Comparison of ENCODE assay signal across 23 mouse cellular contexts in genomic region chr1:109722449-109722848, GRCm38 (mm10).
DNase-seq lines count a peak whose midpoint lies in the region; ATAC-seq and TF ChIP-seq lines count a peak whose summit lies in the region.
"Had no signal": no experiment of that assay in that cellular context is flagged by ENCODE, and none has a peak within 500 bp of the region (broad histone marks: within the 10 kb centered on the region; RNA-seq: fewer than 3 reads in every experiment).

No protein-coding gene starts in this region.

- no peak overlapping the region for H3K4me2 ChIP-seq in midbrain, embryonic 12.5 days (replicated peaks)
- H3K4me2 ChIP-seq in midbrain, embryonic 15.5 days = no peak overlapping the region
- no peak overlapping the region for H3K4me2 ChIP-seq in midbrain, postnatal 0 days (ENCODE audit: low read depth, low read length, poor library complexity, severe bottlenecking)
- H3K4me2 ChIP-seq in midbrain, embryonic 16.5 days (ENCODE audit: low read length) = no peak overlapping the region
- H3K4me2 ChIP-seq: forebrain, embryonic 13.5 days; heart, embryonic 13.5 days; hindbrain, embryonic 15.5 days had no signal

- H3K36me3 ChIP-seq in midbrain, embryonic 12.5 days = no peaks in the 10 kb centered on the region
- no peaks in the 10 kb centered on the region for H3K36me3 ChIP-seq in midbrain, embryonic 15.5 days (replicated peaks)
- no peaks in the 10 kb centered on the region for H3K36me3 ChIP-seq in midbrain, postnatal 0 days (ENCODE audit: insufficient read depth, low read length)
- no peaks in the 10 kb centered on the region for H3K36me3 ChIP-seq in midbrain, embryonic 16.5 days (ENCODE audit: control insufficient read depth, insufficient read depth, low read length)
- H3K36me3 ChIP-seq: forebrain, embryonic 10.5 days; heart, embryonic 10.5 days; heart, embryonic 13.5 days; hindbrain, embryonic 15.5 days had no signal

- no peak for TF ChIP-seq CTCF in midbrain, postnatal 0 days (IDR thresholded peaks at IDR 0.05)

- no peaks in the 10 kb centered on the region for H3K9me3 ChIP-seq in midbrain, embryonic 12.5 days
- no peaks in the 10 kb centered on the region for H3K9me3 ChIP-seq in midbrain, embryonic 15.5 days
- H3K9me3 ChIP-seq in midbrain, postnatal 0 days (ENCODE audit: low read length) = no peaks in the 10 kb centered on the region
- H3K9me3 ChIP-seq in midbrain, embryonic 16.5 days (replicated peaks; ENCODE audit: control insufficient read depth, low read length, poor library complexity, severe bottlenecking) = no peaks in the 10 kb centered on the region
- H3K9me3 ChIP-seq: forebrain, embryonic 10.5 days; forebrain, embryonic 13.5 days; heart, embryonic 10.5 days; heart, embryonic 13.5 days; hindbrain, embryonic 15.5 days had no signal

- H3K4me1 ChIP-seq in midbrain, embryonic 12.5 days = no peaks in the 10 kb centered on the region
- H3K4me1 ChIP-seq in midbrain, embryonic 15.5 days = no peaks in the 10 kb centered on the region
- H3K4me1 ChIP-seq in midbrain, postnatal 0 days (ENCODE audit: insufficient read depth, low read length) = no peaks in the 10 kb centered on the region
- no peaks in the 10 kb centered on the region for H3K4me1 ChIP-seq in midbrain, embryonic 16.5 days (ENCODE audit: control insufficient read depth, insufficient read depth, low read length)
- H3K4me1 ChIP-seq: forebrain, embryonic 10.5 days; forebrain, embryonic 13.5 days; heart, embryonic 10.5 days; heart, embryonic 13.5 days; hindbrain, embryonic 15.5 days had no signal

- no peak overlapping the region for H3K4me3 ChIP-seq in midbrain, embryonic 12.5 days
- no peak overlapping the region for H3K4me3 ChIP-seq in midbrain, embryonic 15.5 days
- H3K4me3 ChIP-seq in midbrain, postnatal 0 days (ENCODE audit: low read depth, low read length) = no peak overlapping the region
- H3K4me3 ChIP-seq in midbrain, embryonic 16.5 days (ENCODE audit: low read depth, low read length) = no peak overlapping the region
- H3K4me3 ChIP-seq: forebrain, embryonic 10.5 days; forebrain, embryonic 13.5 days; heart, adult 2 months; heart, embryonic 10.5 days; heart, embryonic 13.5 days; hindbrain, embryonic 15.5 days had no signal

- peak; percentile 1 for DNase-seq in midbrain, postnatal 0 days (ENCODE audit: low spot score)
- DNase-seq in retina, postnatal 1 day = peak; percentile 63
- no peak for DNase-seq in spleen, postnatal 4 days (ENCODE audit: low spot score in 2 of 2)
- DNase-seq: adrenal gland, adult 8-10 months; adrenal gland, postnatal 25 days; cerebellum, adult 18-20 months; cerebellum, adult 9-10 months; cerebellum, postnatal 14 days; gastrocnemius, postnatal 10 days; gastrocnemius, postnatal 36 days; heart, adult 2 months; heart, postnatal 14 days; heart, postnatal 4 days had no signal

- no peak overlapping the region for H3K27ac ChIP-seq in midbrain, embryonic 12.5 days (replicated peaks)
- H3K27ac ChIP-seq in midbrain, embryonic 15.5 days = no peak overlapping the region
- H3K27ac ChIP-seq in midbrain, postnatal 0 days (ENCODE audit: low read depth, low read length) = no peak overlapping the region
- no peak overlapping the region for H3K27ac ChIP-seq in midbrain, embryonic 16.5 days (ENCODE audit: low read length)
- H3K27ac ChIP-seq: forebrain, embryonic 10.5 days; forebrain, embryonic 13.5 days; heart, adult 2 months; heart, embryonic 10.5 days; heart, embryonic 13.5 days; hindbrain, embryonic 15.5 days had no signal

- ATAC-seq in midbrain, embryonic 12.5 days (ENCODE audit: low FRiP score, low read depth) = peak; percentile 68; the same call in 1 of the 2 replicates
- ATAC-seq in midbrain, embryonic 15.5 days (replicated peaks) = no peak; the same call in 1 of the 2 replicates
- ATAC-seq in midbrain, postnatal 0 days (ENCODE audit: low FRiP score) = no peak
- ATAC-seq in midbrain, embryonic 16.5 days = no peak; the same call in 1 of the 2 replicates
- ATAC-seq: CD4-positive, CD25-positive, alpha-beta regulatory T cell, adult 4 months; forebrain, embryonic 13.5 days; forebrain, embryonic 16.5 days had no signal

- H3K27me3 ChIP-seq in midbrain, embryonic 12.5 days = no peaks in the 10 kb centered on the region
- no peaks in the 10 kb centered on the region for H3K27me3 ChIP-seq in midbrain, embryonic 15.5 days (replicated peaks)
- H3K27me3 ChIP-seq in midbrain, postnatal 0 days (ENCODE audit: insufficient read depth, low read length) = no peaks in the 10 kb centered on the region
- no peaks in the 10 kb centered on the region for H3K27me3 ChIP-seq in midbrain, embryonic 16.5 days (ENCODE audit: control insufficient read depth, insufficient read depth, low read depth, low read length)
- H3K27me3 ChIP-seq: forebrain, embryonic 13.5 days; heart, embryonic 13.5 days; hindbrain, embryonic 15.5 days had no signal

- no peak overlapping the region for H3K9ac ChIP-seq in midbrain, embryonic 12.5 days (replicated peaks)
- no peak overlapping the region for H3K9ac ChIP-seq in midbrain, embryonic 15.5 days
- no peak overlapping the region for H3K9ac ChIP-seq in midbrain, postnatal 0 days (replicated peaks; ENCODE audit: low read length, poor library complexity, severe bottlenecking)
- no peak overlapping the region for H3K9ac ChIP-seq in midbrain, embryonic 16.5 days (ENCODE audit: low read depth, low read length)
- H3K9ac ChIP-seq: forebrain, embryonic 13.5 days; heart, embryonic 13.5 days; hindbrain, embryonic 15.5 days had no signal

Comparison
In these comparisons a context has a peak if more than half of its experiments do, and no peak if none do; other contexts are left out.
1. DNase-seq: peak in midbrain, postnatal 0 days (single experiment) and retina, postnatal 1 day (single experiment); none in spleen, postnatal 4 days (0 of 2).